Mouse (Mus musculus) kidney, postnatal 0 days (tissue): Measurements from ENCODE around the gene Smoc2. TPM values are rescaled to one million over a fixed set of nuclear protein-coding genes. Genes with fewer than 3 reads are reported as not detected.

Source experiments
- ATAC-seq: fragments of 200-750 bp; cut with Nextera tagmentation; replicated peaks from 2 replicates; pipeline ENCODE4 v1.8.0; 2017; ENCODE audit warnings: low read depth, moderate number of reproducible peaks, moderate TSS enrichment, moderate library complexity; ENCODE audit not compliant: low FRiP score
- DNase-seq: peaks from one replicate; pipeline ENCODE4 v3.0.0-alpha.2; 2016; ENCODE audit warnings: low spot score
- H3K27ac ChIP-seq: fragments of 300-500 bp; sonication (generic); 2 replicates; pipeline ENCODE4 v1.5.1; 2014; ENCODE audit warnings: mild to moderate bottlenecking
- H3K27me3 ChIP-seq: fragments of 300-500 bp; sonication (generic); 2 replicates; pipeline ENCODE4 v1.6.1; 2014; ENCODE audit warnings: low read length, mixed read lengths; ENCODE audit not compliant: insufficient read depth
- H3K36me3 ChIP-seq: fragments of 300-500 bp; sonication (generic); 2 replicates; pipeline ENCODE4 v1.6.1; 2014; ENCODE audit warnings: low read length, mixed read lengths; ENCODE audit not compliant: insufficient read depth
- H3K4me1 ChIP-seq: fragments of 300-500 bp; sonication (generic); replicated peaks from 2 replicates; pipeline ENCODE4 v1.6.1; 2014; ENCODE audit warnings: antibody characterized with exemption, low read length, mixed read lengths; ENCODE audit not compliant: insufficient read depth
- H3K4me2 ChIP-seq: fragments of 300-500 bp; sonication (generic); 2 replicates; pipeline ENCODE4 v1.6.1; 2014; ENCODE audit warnings: mild to moderate bottlenecking, low read length, moderate library complexity, mixed read lengths
- H3K4me3 ChIP-seq: fragments of 300-500 bp; sonication (generic); replicated peaks from 2 replicates; pipeline ENCODE4 v1.5.1; 2014; ENCODE audit warnings: low read depth, low read length
- H3K9ac ChIP-seq: fragments of 300-500 bp; sonication (generic); 2 replicates; pipeline ENCODE4 v1.6.1; 2014; ENCODE audit warnings: low read depth, low read length
- H3K9me3 ChIP-seq: fragments of 300-500 bp; sonication (generic); replicated peaks from 2 replicates; pipeline ENCODE4 v1.6.1; 2016; ENCODE audit warnings: low read length, inconsistent platforms, mixed read lengths
- CTCF ChIP-seq: IDR thresholded peaks from 2 replicates; pipeline ENCODE4 v1.5.1; 2016; ENCODE audit warnings: antibody characterized with exemption, low read depth, mild to moderate bottlenecking, moderate library complexity
- WGBS: fragments of 180-500 bp; shearing (Covaris S2); extraction: QIAGEN DNeasy Blood & Tissue Kit; methylation state at CpG from one replicate; pipeline ENCODE4 v1.1.7; 2014; 5-methylcytosine and 5-hydroxymethylcytosine counted together
- polyA plus RNA-seq: library from polyadenylated mRNA; unstranded; fragments of >200 nt; fragmentation: Nextera tagmentation; extraction: Ambion mirVana; gene quantifications from 2 replicates; pipeline ENCODE4 v1.2.1, GENCODE M21; 2015

The Smoc2 gene
- 57.5 and 66.1 TPM in 2 replicates for polyA plus RNA-seq

GRCm38 (mm10) chr17:14279177-14279965 lies at the start of gene Smoc2:
TSS of gene Smoc2 (plus strand) at chr17:14279506.
- H3K4me1 ChIP-seq, result peaks cover 13% of the 10 kb centered on the region
- H3K36me3 ChIP-seq, result no peaks in the 10 kb centered on the region
- ATAC-seq (0 out of 2 replicates have a peak, but pooled peaks have one; percentile 40), DNase-seq (peak; percentile 53)
- peak within 1 kb of the TSS; percentile 47 for H3K9ac ChIP-seq
- H3K4me3 ChIP-seq, result peak within 1 kb of the TSS; percentile 43
- H3K27ac ChIP-seq, result no peak within 1 kb of the TSS
- H3K9me3 ChIP-seq, result no peaks in the 10 kb centered on the region
- peak within 1 kb of the TSS; percentile 84 for H3K4me2 ChIP-seq
- TF ChIP-seq CTCF, result no peak
- WGBS, result under 1% methylated on average over 52 of the region's 61 CpGs
- H3K27me3 ChIP-seq, result peaks cover 39% of the 10 kb centered on the region

GRCm38 (mm10) chr17:14230698-14231430 lies 48.4 kb upstream of the Smoc2 start:
- Histone ChIP-seq H3K4me1 (no peaks in the 10 kb centered on the region), H3K27ac (no peak overlapping the region), H3K27me3 (no peaks in the 10 kb centered on the region; the same call in 1 of the 2 replicates), H3K4me3 (no peak overlapping the region), H3K4me2 (no peak overlapping the region), H3K36me3 (no peaks in the 10 kb centered on the region), H3K9ac (no peak overlapping the region), H3K9me3 (no peaks in the 10 kb centered on the region)
- ATAC-seq (no peak), DNase-seq (no peak)
- 8% methylated on average over 13 of the region's 13 CpGs for WGBS
- TF ChIP-seq CTCF, result no peak

- Histone ChIP-seq H3K4me3 (no peak overlapping the region), H3K9me3 (no peaks in the 10 kb centered on the region), H3K9ac (no peak overlapping the region), H3K27ac (no peak overlapping the region), H3K27me3 (no peaks in the 10 kb centered on the region; the same call in 1 of the 2 replicates), H3K4me1 (no peaks in the 10 kb centered on the region), H3K4me2 (no peak overlapping the region), H3K36me3 (no peaks in the 10 kb centered on the region)
- WGBS, result 58% methylated on average over 3 of the region's 3 CpGs
- DNase-seq (peak; percentile 89), ATAC-seq (no peak; the same call in 1 of the 2 replicates)
- TF ChIP-seq CTCF, result peak; percentile 87
These were observed 46.7 kb upstream of the Smoc2 start for GRCm38 (mm10) chr17:14232629-14233028.

GRCm38 (mm10) chr17:14233658-14234057 lies 45.6 kb upstream of the Smoc2 start:
- DNase-seq (no peak), ATAC-seq (no peak)
- H3K4me2 ChIP-seq, result no peak overlapping the region
- H3K27ac ChIP-seq, result no peak overlapping the region
- no peak overlapping the region for H3K4me3 ChIP-seq
- H3K9ac ChIP-seq, result no peak overlapping the region
- WGBS, result 49% methylated on average over 4 of the region's 4 CpGs
- no peaks in the 10 kb centered on the region for H3K9me3 ChIP-seq
- no peaks in the 10 kb centered on the region; the same call in 1 of the 2 replicates for H3K27me3 ChIP-seq
- peak; percentile 61 for TF ChIP-seq CTCF
- H3K36me3 ChIP-seq, result no peaks in the 10 kb centered on the region
- no peaks in the 10 kb centered on the region for H3K4me1 ChIP-seq

GRCm38 (mm10) chr17:14234774-14235389 lies 44.4 kb upstream of the Smoc2 start:
- ATAC-seq (no peak), DNase-seq (no peak)
- no peak overlapping the region for H3K9ac ChIP-seq
- H3K9me3 ChIP-seq, result no peaks in the 10 kb centered on the region
- no peaks in the 10 kb centered on the region for H3K4me1 ChIP-seq
- H3K4me2 ChIP-seq, result no peak overlapping the region
- TF ChIP-seq CTCF, result no peak
- no peak overlapping the region for H3K4me3 ChIP-seq
- peaks cover 3% of the 10 kb centered on the region; the same call in 1 of the 2 replicates for H3K27me3 ChIP-seq
- H3K27ac ChIP-seq, result no peak overlapping the region
- WGBS, result 51% methylated on average over 12 of the region's 12 CpGs
- H3K36me3 ChIP-seq, result no peaks in the 10 kb centered on the region

GRCm38 (mm10) chr17:14237134-14237533 lies 42.2 kb upstream of the Smoc2 start:
- WGBS, result 35% methylated on average over 6 of the region's 6 CpGs
- Histone ChIP-seq H3K27ac (no peak overlapping the region), H3K27me3 (peaks cover 4% of the 10 kb centered on the region; the same call in 1 of the 2 replicates), H3K4me3 (no peak overlapping the region), H3K36me3 (no peaks in the 10 kb centered on the region), H3K9ac (no peak overlapping the region), H3K4me1 (no peaks in the 10 kb centered on the region), H3K4me2 (no peak overlapping the region), H3K9me3 (no peaks in the 10 kb centered on the region)
- ATAC-seq (no peak), DNase-seq (no peak)
- TF ChIP-seq CTCF, result no peak
